In the genomic region with DNA sequence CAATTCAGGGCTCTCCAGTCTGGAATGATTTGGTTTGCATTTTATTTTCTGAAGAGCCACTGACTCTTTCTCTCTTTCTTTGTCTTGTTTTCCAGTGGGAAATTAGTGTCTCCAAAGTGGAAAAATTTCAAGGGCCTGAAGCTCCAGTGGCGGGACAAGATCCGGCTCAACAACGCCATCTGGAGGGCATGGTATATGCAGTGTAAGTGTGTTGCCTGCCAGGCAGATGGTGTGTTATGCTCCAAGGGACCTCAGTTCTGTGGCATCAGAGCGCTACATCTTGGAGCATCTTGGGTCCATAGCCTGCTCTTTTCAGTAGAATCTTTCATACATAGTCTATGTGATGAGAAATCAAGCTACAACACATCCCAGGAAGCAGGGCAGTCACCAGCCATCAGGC, we compare ENCODE assay signal across 11 mouse cellular contexts. TPM values are rescaled to one million over a fixed set of nuclear protein-coding genes. Genes with fewer than 3 reads are reported as not detected.
A peak's percentile ranks its signal among the peaks of the same experiment; 100 is the strongest.
DNase-seq lines count a peak whose midpoint lies in the region; TF ChIP-seq lines count a peak whose summit lies in the region.
"Had no signal": no experiment of that assay in that cellular context is flagged by ENCODE, and none has a peak within 500 bp of the region (broad histone marks: within the 10 kb centered on the region; RNA-seq: fewer than 3 reads in every experiment).

No protein-coding gene starts in this region.

- peak; percentile 40 to 51 for DNase-seq in cerebellum, adult 2 months
- DNase-seq in cerebellum, adult 9-10 months: no peak
- peak; percentile 24 for DNase-seq in layer of hippocampus, adult 11-12 months (ENCODE audit: low spot score)
- DNase-seq in layer of hippocampus, postnatal 14 days (ENCODE audit: low spot score in 2 of 2): no peak
- DNase-seq in B cell, adult 2 months: peak; percentile 18 to 21
- peak; percentile 52 to 73 for DNase-seq in cerebellum, postnatal 14 days
- DNase-seq in T-cell, adult 2 months (ENCODE audit: low spot score): no peak
- no peak for DNase-seq in thymus, adult 18-20 months

- TF ChIP-seq CTCF in cerebellum, adult 2 months (IDR thresholded peaks at IDR 0.05; ENCODE audit: borderline replicate concordance, insufficient read depth, low read depth, low read length): peak; percentile 48; the same call in 1 of the 2 replicates

- 60% methylated on average over 4 of the region's 4 CpGs for WGBS in cerebellum, adult 2 months

- peaks cover 7% of the 10 kb centered on the region for H3K4me1 ChIP-seq in cerebellum, adult 2 months (ENCODE audit: control insufficient read depth, insufficient read depth, low read length)

- no peak for TF ChIP-seq POLR2A in cerebellum, adult 2 months (IDR thresholded peaks at IDR 0.05; ENCODE audit: borderline replicate concordance, insufficient read depth, low read length)

- H3K4me3 ChIP-seq in cerebellum, adult 2 months (replicated peaks; ENCODE audit: insufficient read depth, low read depth, low read length): no peak overlapping the region
- H3K4me3 ChIP-seq: heart, embryonic 13.5 days; myocyte had no signal

- no peak overlapping the region for H3K27ac ChIP-seq in cerebellum, adult 2 months (ENCODE audit: insufficient read depth, low read length)
- H3K27ac ChIP-seq: heart, embryonic 13.5 days had no signal

- no peaks in the 10 kb centered on the region for H3K27me3 ChIP-seq in cerebellum, adult 2 months (ENCODE audit: control insufficient read depth, insufficient read depth, low read length)
- H3K27me3 ChIP-seq: heart, embryonic 13.5 days had no signal

RNA-seq across cellular contexts. Expression of gene Mlxip, which starts 45.3 kb away (rescaled TPM):
- 21.7 and 24.2 TPM in 2 replicates for polyA plus RNA-seq in cerebellum, adult 2 months (2012; rRNA removed)
- total RNA-seq in layer of hippocampus, postnatal 14 days (2021): 10 to 100 TPM; 22.9 to 25.2 TPM

RNA-seq across cellular contexts. Expression of gene Lrrc43, which starts 49.2 kb away (rescaled TPM):
- 0.07 and 0.40 TPM in 2 replicates for polyA plus RNA-seq in cerebellum, adult 2 months (2012; rRNA removed)
- 1 to 10 TPM; 1.1 to 1.5 TPM for total RNA-seq in layer of hippocampus, postnatal 14 days (2021)
- polyA plus RNA-seq: heart, embryonic 13.5 days; myocyte had no signal

RNA-seq across cellular contexts. Expression of gene Il31, which starts 49.3 kb away (rescaled TPM):
- not detected in 2 replicates for polyA plus RNA-seq in cerebellum, adult 2 months (2012; rRNA removed)
- not detected for total RNA-seq in layer of hippocampus, postnatal 14 days (2021)
- total RNA-seq: left cerebral cortex, postnatal 25 days had no signal
- polyA plus RNA-seq: heart, embryonic 13.5 days; myocyte had no signal

Comparison
In these comparisons a context has a peak if more than half of its experiments do, and no peak if none do; other contexts are left out.
1. DNase-seq: peak in cerebellum, adult 2 months (2 of 2), layer of hippocampus, adult 11-12 months (single experiment), B cell, adult 2 months (2 of 2) and cerebellum, postnatal 14 days (2 of 2); none in cerebellum, adult 9-10 months (single experiment), layer of hippocampus, postnatal 14 days (0 of 2), T-cell, adult 2 months (single experiment) and thymus, adult 18-20 months (0 of 2).